Mouse (Mus musculus): Measurements from ENCODE around the gene Trpm3.
A peak's percentile ranks its signal among the peaks of the same experiment; 100 is the strongest.

Gene Trpm3

GRCm38 (mm10) chr19:22473030-22473712 lies 334.3 kb downstream of the Trpm3 start:
- DNase-seq (ENCODE audit: low spot score in 2 of 2) = peak in 1 of 2 experiments; percentile 21

DNA sequence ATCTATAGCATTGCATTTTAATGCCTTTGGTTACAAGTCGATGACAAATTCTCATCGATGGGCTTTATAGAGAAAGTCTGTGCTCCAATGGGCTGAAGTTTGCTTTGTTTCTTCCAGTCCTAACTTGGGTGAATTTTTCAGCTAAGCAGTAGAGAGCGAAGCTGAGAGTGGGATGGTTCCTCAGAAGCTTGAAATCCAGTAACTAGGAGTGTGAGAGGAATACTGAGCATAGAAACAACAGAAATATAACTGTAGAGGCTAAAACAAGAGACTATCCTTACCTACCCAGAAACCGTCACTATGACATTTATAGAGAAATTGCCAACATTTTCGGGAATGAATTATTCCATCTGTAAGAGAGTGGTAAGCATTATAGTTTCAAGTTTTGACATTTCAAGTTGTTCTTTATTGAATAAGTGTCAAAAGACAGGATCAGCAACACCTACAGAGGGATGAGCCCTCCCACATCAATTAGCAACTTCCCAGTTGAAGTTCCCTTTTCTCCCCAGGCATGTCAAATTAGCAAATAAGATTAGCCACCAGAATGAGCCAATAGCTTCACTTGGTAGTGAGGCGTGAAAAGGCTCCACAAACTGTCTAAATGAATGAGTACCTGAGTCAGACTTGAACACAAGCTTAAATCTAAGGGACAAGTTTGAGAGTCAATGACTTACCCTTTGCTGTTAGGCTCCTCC lies 339.6 kb downstream of the Trpm3 start:
- no peak for DNase-seq (ENCODE audit: low spot score in 2 of 2)

GRCm38 (mm10) chr19:22503469-22503868 lies 364.6 kb downstream of the Trpm3 start:
- no peak for DNase-seq (ENCODE audit: low spot score in 2 of 2)

- no peak for DNase-seq (ENCODE audit: low spot score in 2 of 2)
These were observed 379.7 kb downstream of the Trpm3 start for GRCm38 (mm10) chr19:22518508-22518907.

DNA sequence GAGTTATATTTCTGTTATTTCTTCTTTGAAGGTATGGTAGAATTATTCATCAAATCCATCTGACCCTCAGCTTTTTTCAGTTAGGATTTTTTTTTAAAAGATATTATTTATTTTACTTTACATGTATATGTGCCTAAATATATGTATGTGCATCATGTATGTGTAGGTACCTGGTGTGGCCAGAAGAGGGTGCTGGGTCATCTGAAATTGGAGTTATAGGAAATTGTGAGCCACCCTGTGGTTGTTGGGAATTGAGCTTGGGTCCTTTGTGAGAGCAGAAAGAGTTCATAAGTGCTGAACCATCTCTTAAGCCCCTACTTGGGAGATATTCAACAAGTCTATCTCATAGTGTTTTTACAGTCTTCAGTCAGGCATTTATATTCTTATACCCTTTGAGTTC lies 389.1 kb downstream of the Trpm3 start:
- no peak for DNase-seq (ENCODE audit: low spot score in 2 of 2)

GRCm38 (mm10) chr19:22542990-22543709 lies 404.3 kb downstream of the Trpm3 start:
- no peak for DNase-seq (ENCODE audit: low spot score in 2 of 2)

DNA sequence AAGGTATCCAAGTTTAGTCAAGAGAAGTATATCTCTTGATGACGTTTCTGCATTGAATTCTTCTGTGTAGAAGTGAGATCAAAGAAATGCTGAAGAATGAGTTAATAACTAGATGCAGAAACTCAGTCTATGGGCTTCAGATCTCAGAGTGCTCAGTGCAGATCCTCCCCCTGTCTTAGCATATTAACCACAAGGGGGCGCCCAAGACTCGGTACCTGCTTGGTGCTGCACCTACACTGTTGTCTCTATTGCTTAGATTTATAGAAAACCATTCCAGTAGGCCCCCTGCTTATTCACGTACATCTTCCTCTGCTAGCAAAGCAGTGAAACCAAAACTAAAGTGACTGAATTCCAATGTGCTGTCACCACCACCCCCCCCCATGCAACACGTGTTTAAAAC lies 413.3 kb downstream of the Trpm3 start:
- DNase-seq (ENCODE audit: low spot score in 2 of 2) = peak in 1 of 2 experiments; percentile 24

- DNase-seq (ENCODE audit: low spot score in 2 of 2) = no peak
These were observed 415.6 kb downstream of the Trpm3 start for GRCm38 (mm10) chr19:22554421-22554941.

GRCm38 (mm10) chr19:22572396-22572795 lies 433.6 kb downstream of the Trpm3 start:
- no peak for DNase-seq (ENCODE audit: low spot score in 2 of 2)

- no peak for DNase-seq (ENCODE audit: low spot score in 2 of 2)
These were observed 434.0 kb downstream of the Trpm3 start for GRCm38 (mm10) chr19:22572849-22573248.

DNA sequence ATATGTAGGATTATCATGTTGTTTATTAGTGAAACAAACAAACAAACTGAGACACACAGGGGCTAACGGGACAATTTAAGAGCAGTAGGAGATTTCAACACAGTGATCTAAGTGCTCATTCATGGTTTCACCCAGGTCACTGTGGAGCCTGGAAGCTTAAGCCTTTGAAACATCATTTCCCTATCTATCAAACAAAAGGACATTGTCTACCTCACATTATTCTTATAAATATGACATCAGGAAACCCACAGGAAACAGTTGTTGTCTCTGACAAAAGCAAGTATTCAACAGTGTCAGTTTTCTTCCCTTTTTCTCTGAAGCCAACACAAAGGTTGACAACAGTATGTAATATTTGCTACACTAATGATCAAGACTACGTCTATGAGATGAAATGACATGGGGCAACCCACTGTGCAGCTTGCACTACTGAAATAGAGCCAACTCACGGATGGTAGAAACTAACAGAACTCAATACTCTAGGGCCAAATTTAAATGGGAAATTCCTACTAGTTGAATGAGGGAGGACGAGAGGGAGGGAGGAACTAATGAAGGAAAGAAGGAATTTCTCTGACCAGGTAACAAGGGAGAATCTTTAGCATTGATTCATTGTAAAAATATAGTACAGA lies 443.4 kb downstream of the Trpm3 start:
- no peak for DNase-seq (ENCODE audit: low spot score in 2 of 2)

DNA sequence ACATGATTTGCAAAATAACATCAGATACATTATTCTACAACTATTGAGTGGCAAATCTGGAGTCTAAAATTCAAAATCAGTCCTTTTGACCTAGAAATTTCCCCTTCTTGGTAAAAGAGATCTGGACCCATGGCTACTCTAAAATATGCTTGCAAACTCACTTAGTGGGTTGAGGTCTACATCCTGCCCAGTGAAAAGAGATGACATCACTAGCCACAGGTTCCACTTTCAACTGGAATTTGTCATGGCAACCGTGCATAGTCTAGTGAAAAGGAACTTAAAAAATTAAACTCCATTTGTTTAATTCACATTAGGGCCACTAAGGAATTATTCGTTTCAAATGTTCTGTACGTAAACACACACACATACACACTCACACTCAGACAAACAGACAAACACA lies 455.6 kb downstream of the Trpm3 start:
- DNase-seq (ENCODE audit: low spot score in 2 of 2) = no peak

- DNase-seq (ENCODE audit: low spot score in 2 of 2) = no peak
These were observed 456.4 kb downstream of the Trpm3 start for GRCm38 (mm10) chr19:22595246-22595645.

DNA sequence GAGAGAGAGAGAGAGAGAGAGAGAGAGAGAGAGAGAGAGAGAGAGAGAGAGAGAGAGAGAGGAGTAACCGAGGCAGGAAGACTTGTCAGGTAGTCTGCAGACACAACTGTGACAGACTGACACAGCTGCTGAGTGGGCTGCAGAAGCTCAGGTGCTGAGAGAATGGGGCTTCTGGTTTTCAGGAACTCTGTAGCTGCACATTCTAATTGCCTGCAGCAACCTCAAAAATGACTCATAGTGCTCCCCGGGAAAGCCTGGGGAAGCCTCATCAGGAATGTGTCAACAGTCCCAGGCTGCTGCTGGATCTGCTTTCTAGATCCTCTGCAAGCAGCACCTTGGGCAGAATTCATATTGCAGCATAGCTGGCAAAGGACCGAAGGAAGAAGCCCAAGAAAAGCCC lies 457.9 kb downstream of the Trpm3 start:
- DNase-seq (ENCODE audit: low spot score in 2 of 2) = no peak

GRCm38 (mm10) chr19:22604322-22604721 lies 465.5 kb downstream of the Trpm3 start:
- DNase-seq (ENCODE audit: low spot score in 2 of 2) = no peak

GRCm38 (mm10) chr19:22607985-22608684 lies 469.3 kb downstream of the Trpm3 start:
- no peak for DNase-seq (ENCODE audit: low spot score in 2 of 2)

- DNase-seq (ENCODE audit: low spot score in 2 of 2) = no peak
These were observed 472.8 kb downstream of the Trpm3 start for GRCm38 (mm10) chr19:22611621-22612020.

GRCm38 (mm10) chr19:22615367-22615766 lies 476.5 kb downstream of the Trpm3 start:
- no peak for DNase-seq (ENCODE audit: low spot score in 2 of 2)

GRCm38 (mm10) chr19:22624801-22625513 lies 486.1 kb downstream of the Trpm3 start:
- no peak for DNase-seq (ENCODE audit: low spot score in 2 of 2)

DNA sequence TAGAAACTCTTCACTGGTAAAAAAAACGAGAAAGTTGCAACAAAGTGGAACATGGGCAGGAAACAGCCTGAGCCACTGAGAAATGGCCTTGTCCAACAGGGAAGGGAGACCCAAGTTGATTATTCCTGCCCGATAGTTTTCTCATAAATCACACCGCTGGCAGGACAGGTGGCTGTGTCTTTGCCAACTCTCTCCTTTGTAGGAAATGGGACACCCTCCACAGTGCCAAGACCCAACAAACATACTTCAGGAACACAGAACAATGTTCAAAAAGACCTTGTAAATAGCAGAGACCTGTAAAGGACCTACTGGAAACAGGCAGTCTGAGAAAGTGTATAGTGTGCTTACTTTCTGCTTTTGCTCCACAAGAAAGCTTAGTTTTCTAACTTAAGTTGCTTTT lies 490.0 kb downstream of the Trpm3 start:
- no peak for DNase-seq (ENCODE audit: low spot score in 2 of 2)

DNA sequence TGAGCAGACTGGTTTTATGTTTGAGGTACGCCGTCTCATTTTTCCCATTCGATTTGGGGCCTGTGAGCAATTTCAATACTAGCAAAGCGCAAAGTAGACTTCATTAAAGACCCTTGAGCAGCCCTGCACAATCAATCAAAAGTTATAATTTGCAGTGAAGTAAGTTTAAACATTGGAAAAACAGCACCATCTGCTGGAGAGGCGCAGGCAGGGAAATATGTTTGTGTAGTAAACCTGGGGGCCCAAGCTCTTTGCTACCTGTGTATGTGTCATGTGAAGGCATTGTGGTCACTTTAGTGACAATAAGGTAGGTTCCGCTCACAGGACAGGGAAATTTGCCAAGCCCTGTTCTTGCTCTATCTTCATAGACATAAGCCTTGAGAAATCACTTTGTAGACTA lies 492.5 kb downstream of the Trpm3 start:
- no peak for DNase-seq (ENCODE audit: low spot score in 2 of 2)
